Mouse (Mus musculus): Measurements from ENCODE around the gene Cd36. TPM values are rescaled to one million over a fixed set of nuclear protein-coding genes. Genes with fewer than 3 reads are reported as not detected.

Gene Cd36
- polyA plus RNA-seq, 1 experiment from 2014 or later: 0.26 TPM

GRCm38 (mm10) chr5:17828713-17829544 lies 59.7 kb downstream of the Cd36 start:
- Histone ChIP-seq H3K4me3 (no peak overlapping the region), H3K4me1 (no peaks in the 10 kb centered on the region), H3K9me3 (no peaks in the 10 kb centered on the region), H3K36me3 (replicated peaks) (no peaks in the 10 kb centered on the region), H3K27me3 (ENCODE audit: poor library complexity, severe bottlenecking) (no peaks in the 10 kb centered on the region), H3K27ac (no peak overlapping the region)
- DNase-seq (ENCODE audit: extremely low spot score, low spot score): no peak
- WGBS: 88% methylated on average over 15 of the region's 15 CpGs

GRCm38 (mm10) chr5:17821395-17821794 lies 67.2 kb downstream of the Cd36 start:
- Histone ChIP-seq H3K27ac (no peak overlapping the region), H3K27me3 (ENCODE audit: poor library complexity, severe bottlenecking) (no peaks in the 10 kb centered on the region), H3K36me3 (replicated peaks) (no peaks in the 10 kb centered on the region), H3K9me3 (no peaks in the 10 kb centered on the region), H3K4me1 (no peaks in the 10 kb centered on the region), H3K4me3 (no peak overlapping the region)
- no peak for DNase-seq (ENCODE audit: extremely low spot score, low spot score)
- 90% methylated on average over 1 of the region's 1 CpGs for WGBS

DNA sequence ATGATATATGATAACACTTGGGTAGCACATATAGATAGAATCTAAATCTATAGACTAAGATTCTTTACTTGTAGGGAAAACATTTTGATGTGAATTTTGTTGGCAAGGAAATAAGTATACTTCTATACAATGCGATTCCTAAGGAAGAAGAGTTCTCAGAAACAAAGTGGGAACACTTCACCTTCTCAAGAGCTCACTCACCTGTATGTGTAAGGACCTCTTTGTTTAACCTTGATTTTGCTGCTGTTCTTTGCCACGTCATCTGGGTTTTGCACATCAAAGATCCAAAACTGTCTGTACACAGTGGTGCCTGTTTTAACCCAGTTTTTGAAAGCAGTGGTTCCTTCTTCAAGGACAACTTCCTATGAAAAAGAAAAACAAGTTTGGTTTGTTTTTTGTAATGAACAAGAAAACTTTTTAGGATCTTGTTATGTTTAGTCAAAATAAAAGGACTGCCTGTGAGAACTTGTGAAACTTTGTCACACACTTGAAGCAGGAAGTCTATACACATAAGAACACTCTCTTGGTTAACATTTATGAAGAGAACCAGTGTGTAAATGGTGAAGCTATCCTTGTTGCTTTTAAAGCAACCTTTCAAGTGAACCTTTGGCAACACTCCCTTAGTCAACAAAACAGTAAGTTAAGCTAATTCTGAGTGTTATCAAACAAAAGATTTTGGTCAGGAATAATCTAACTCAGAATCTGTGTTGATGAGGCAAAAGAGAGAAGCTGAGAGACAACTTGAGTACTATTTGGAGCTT lies 68.2 kb downstream of the Cd36 start:
- WGBS: 94% methylated on average over 2 of the region's 2 CpGs
- DNase-seq (ENCODE audit: extremely low spot score, low spot score): no peak

GRCm38 (mm10) chr5:17816170-17816569 lies 72.4 kb downstream of the Cd36 start:
- Histone ChIP-seq H3K27ac (no peak overlapping the region), H3K36me3 (replicated peaks) (no peaks in the 10 kb centered on the region), H3K9me3 (no peaks in the 10 kb centered on the region), H3K4me3 (no peak overlapping the region), H3K4me1 (no peaks in the 10 kb centered on the region), H3K27me3 (ENCODE audit: poor library complexity, severe bottlenecking) (no peaks in the 10 kb centered on the region)
- WGBS: 9% methylated on average over 2 of the region's 2 CpGs
- DNase-seq (ENCODE audit: extremely low spot score, low spot score): no peak

More for the DNA sequence above, 68.2 kb downstream of the Cd36 start:
- no peaks in the 10 kb centered on the region for H3K4me1 ChIP-seq
- no peaks in the 10 kb centered on the region for H3K27me3 ChIP-seq (ENCODE audit: poor library complexity, severe bottlenecking)
- no peaks in the 10 kb centered on the region for H3K36me3 ChIP-seq (replicated peaks)
- no peak overlapping the region for H3K4me3 ChIP-seq
- no peak overlapping the region for H3K27ac ChIP-seq
- no peaks in the 10 kb centered on the region for H3K9me3 ChIP-seq

- Histone ChIP-seq H3K9me3 (no peaks in the 10 kb centered on the region), H3K4me3 (no peak overlapping the region), H3K4me1 (no peaks in the 10 kb centered on the region), H3K36me3 (replicated peaks) (no peaks in the 10 kb centered on the region), H3K27me3 (ENCODE audit: poor library complexity, severe bottlenecking) (no peaks in the 10 kb centered on the region), H3K27ac (no peak overlapping the region)
- WGBS: 79% methylated on average over 1 of the region's 1 CpGs
- DNase-seq (ENCODE audit: extremely low spot score, low spot score): no peak
Observed at GRCm38 (mm10) chr5:17810336-17810735, 78.3 kb downstream of the Cd36 start.

GRCm38 (mm10) chr5:17806774-17807377 lies 81.7 kb downstream of the Cd36 start:
- WGBS: 90% methylated on average over 3 of the region's 3 CpGs
- Histone ChIP-seq H3K4me1 (no peaks in the 10 kb centered on the region), H3K27me3 (ENCODE audit: poor library complexity, severe bottlenecking) (no peaks in the 10 kb centered on the region), H3K4me3 (no peak overlapping the region), H3K36me3 (replicated peaks) (no peaks in the 10 kb centered on the region), H3K9me3 (no peaks in the 10 kb centered on the region), H3K27ac (no peak overlapping the region)
- DNase-seq (ENCODE audit: extremely low spot score, low spot score): no peak

GRCm38 (mm10) chr5:17776571-17776970 lies 112.0 kb downstream of the Cd36 start:
- H3K27me3 ChIP-seq (ENCODE audit: poor library complexity, severe bottlenecking): no peaks in the 10 kb centered on the region
- DNase-seq (ENCODE audit: extremely low spot score, low spot score): peak; percentile 52
- H3K4me1 ChIP-seq: no peaks in the 10 kb centered on the region
- no peak overlapping the region for H3K4me3 ChIP-seq
- no peak overlapping the region for H3K27ac ChIP-seq
- no peaks in the 10 kb centered on the region for H3K9me3 ChIP-seq
- 93% methylated on average over 6 of the region's 6 CpGs for WGBS
- H3K36me3 ChIP-seq (replicated peaks): no peaks in the 10 kb centered on the region

- WGBS: 88% methylated on average over 2 of the region's 2 CpGs
- H3K36me3 ChIP-seq (replicated peaks): no peaks in the 10 kb centered on the region
- H3K4me1 ChIP-seq: no peaks in the 10 kb centered on the region
- DNase-seq (ENCODE audit: extremely low spot score, low spot score): no peak
- no peak overlapping the region for H3K27ac ChIP-seq
- H3K27me3 ChIP-seq (ENCODE audit: poor library complexity, severe bottlenecking): no peaks in the 10 kb centered on the region
- no peaks in the 10 kb centered on the region for H3K9me3 ChIP-seq
- H3K4me3 ChIP-seq: no peak overlapping the region
Observed at GRCm38 (mm10) chr5:17770328-17770727, 118.3 kb downstream of the Cd36 start.

DNA sequence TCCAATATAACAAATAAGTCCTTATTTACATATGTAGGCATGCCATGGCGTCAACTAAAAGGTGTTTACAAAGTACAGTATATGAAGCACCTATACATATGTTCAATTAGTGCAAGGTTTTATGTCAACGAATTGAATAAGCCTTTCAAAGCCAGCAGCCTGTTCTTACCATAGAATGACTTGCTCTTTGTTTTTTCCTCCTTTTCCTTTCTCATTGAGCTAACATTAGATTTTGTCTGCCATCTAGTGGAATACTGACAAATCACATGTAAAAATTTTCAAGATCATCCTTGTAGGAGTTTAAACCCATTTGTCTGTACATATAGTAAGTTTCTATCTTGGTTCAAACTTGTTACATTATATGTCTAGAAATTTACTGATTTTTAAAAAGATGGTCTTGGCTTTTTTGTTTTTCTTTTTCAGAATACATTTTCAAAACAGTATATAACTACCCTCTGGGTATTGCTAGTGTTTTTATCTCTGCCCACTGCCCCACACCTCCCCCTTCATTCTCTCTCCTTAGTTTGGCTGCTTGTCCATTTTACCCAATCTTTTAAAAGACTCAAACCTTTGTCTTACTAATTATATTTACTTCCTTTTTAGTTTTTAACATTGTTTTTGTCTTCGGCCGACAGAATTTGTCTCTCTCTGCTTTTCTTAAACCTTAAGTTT lies 122.5 kb downstream of the Cd36 start:
- Histone ChIP-seq H3K27me3 (ENCODE audit: poor library complexity, severe bottlenecking) (no peaks in the 10 kb centered on the region), H3K9me3 (no peaks in the 10 kb centered on the region), H3K27ac (no peak overlapping the region), H3K36me3 (replicated peaks) (no peaks in the 10 kb centered on the region), H3K4me1 (no peaks in the 10 kb centered on the region), H3K4me3 (no peak overlapping the region)
- 68% methylated on average over 4 of the region's 4 CpGs for WGBS
- no peak for DNase-seq (ENCODE audit: extremely low spot score, low spot score)

GRCm38 (mm10) chr5:17753471-17754005 lies 135.1 kb downstream of the Cd36 start:
- WGBS: 92% methylated on average over 7 of the region's 7 CpGs

GRCm38 (mm10) chr5:17748293-17748692 lies 140.3 kb downstream of the Cd36 start:
- H3K27ac ChIP-seq: no peak overlapping the region
- DNase-seq (ENCODE audit: extremely low spot score, low spot score): no peak
- WGBS: 70% methylated on average over 3 of the region's 3 CpGs

More at GRCm38 (mm10) chr5:17753471-17754005, 135.1 kb downstream of the Cd36 start:
- Histone ChIP-seq H3K4me3 (no peak overlapping the region), H3K27me3 (ENCODE audit: poor library complexity, severe bottlenecking) (no peaks in the 10 kb centered on the region), H3K36me3 (replicated peaks) (no peaks in the 10 kb centered on the region), H3K27ac (no peak overlapping the region), H3K4me1 (no peaks in the 10 kb centered on the region), H3K9me3 (no peaks in the 10 kb centered on the region)
- DNase-seq (ENCODE audit: extremely low spot score, low spot score): no peak

GRCm38 (mm10) chr5:17747143-17747542 lies 141.5 kb downstream of the Cd36 start:
- Histone ChIP-seq H3K4me1 (peaks cover 9% of the 10 kb centered on the region), H3K4me3 (no peak overlapping the region), H3K27ac (no peak overlapping the region), H3K9me3 (no peaks in the 10 kb centered on the region), H3K27me3 (ENCODE audit: poor library complexity, severe bottlenecking) (no peaks in the 10 kb centered on the region), H3K36me3 (replicated peaks) (no peaks in the 10 kb centered on the region)
- 42% methylated on average over 5 of the region's 5 CpGs for WGBS
- DNase-seq (ENCODE audit: extremely low spot score, low spot score): peak; percentile 22

More at GRCm38 (mm10) chr5:17748293-17748692, 140.3 kb downstream of the Cd36 start:
- Histone ChIP-seq H3K4me1 (peaks cover 9% of the 10 kb centered on the region), H3K36me3 (replicated peaks) (no peaks in the 10 kb centered on the region), H3K27me3 (ENCODE audit: poor library complexity, severe bottlenecking) (no peaks in the 10 kb centered on the region), H3K4me3 (no peak overlapping the region), H3K9me3 (no peaks in the 10 kb centered on the region)
